Mouse (Mus musculus): Measurements from ENCODE around the gene Pelo. TPM values are rescaled to one million over a fixed set of nuclear protein-coding genes. Genes with fewer than 3 reads are reported as not detected.

Pelo gene
- polyA plus RNA-seq (2014; fragmentation: Nextera tagmentation; extraction: Ambion mirVana), result 7.6 and 9.4 TPM in 2 replicates

GRCm38 (mm10) chr13:115090069-115090976 is at the start of gene Pelo:
Pelo (minus strand) TSS chr13:115090186.
- Histone ChIP-seq H3K9ac (replicated peaks; ENCODE audit: low read length) (peak within 1 kb of the TSS; percentile 76), H3K4me1 (ENCODE audit: control insufficient read depth, insufficient read depth, low read length) (no peaks in the 10 kb centered on the region), H3K27ac (replicated peaks; ENCODE audit: low read depth, low read length) (peak within 1 kb of the TSS; percentile 52; the same call in 1 of the 2 replicates), H3K27me3 (ENCODE audit: control insufficient read depth, insufficient read depth, low read length) (no peaks in the 10 kb centered on the region), H3K9me3 (replicated peaks; ENCODE audit: control insufficient read depth, low read length) (no peaks in the 10 kb centered on the region), H3K4me3 (ENCODE audit: low read depth, low read length) (peak within 1 kb of the TSS; percentile 62), H3K36me3 (replicated peaks; ENCODE audit: control insufficient read depth, insufficient read depth, low read depth, low read length) (peaks cover 5% of the 10 kb centered on the region), H3K4me2 (ENCODE audit: low read depth, low read length) (peak within 1 kb of the TSS; percentile 91)
- DNase-seq (ENCODE audit: low spot score) (peak; percentile 93), ATAC-seq (replicated peaks; ENCODE audit: insufficient number of reproducible peaks, low FRiP score, low TSS enrichment, low read depth) (peak; percentile 94)
- WGBS, result under 1% methylated on average over 59 of the region's 60 CpGs

GRCm38 (mm10) chr13:115138513-115138912 is 48.5 kb upstream of the Pelo start:
- H3K4me2 ChIP-seq (ENCODE audit: low read depth, low read length), result no peak overlapping the region
- no peak for ATAC-seq (replicated peaks; ENCODE audit: insufficient number of reproducible peaks, low FRiP score, low TSS enrichment, low read depth)
- no peak overlapping the region for H3K27ac ChIP-seq (replicated peaks; ENCODE audit: low read depth, low read length)
- H3K9me3 ChIP-seq (replicated peaks; ENCODE audit: control insufficient read depth, low read length), result no peaks in the 10 kb centered on the region
- H3K4me1 ChIP-seq (ENCODE audit: control insufficient read depth, insufficient read depth, low read length), result no peaks in the 10 kb centered on the region
- no peak overlapping the region for H3K9ac ChIP-seq (replicated peaks; ENCODE audit: low read length)
- 88% methylated on average over 7 of the region's 7 CpGs for WGBS
- no peak overlapping the region for H3K4me3 ChIP-seq (ENCODE audit: low read depth, low read length)
- no peak for DNase-seq (ENCODE audit: low spot score)
- H3K27me3 ChIP-seq (ENCODE audit: control insufficient read depth, insufficient read depth, low read length), result no peaks in the 10 kb centered on the region
- H3K36me3 ChIP-seq (replicated peaks; ENCODE audit: control insufficient read depth, insufficient read depth, low read depth, low read length), result no peaks in the 10 kb centered on the region

- Histone ChIP-seq H3K9ac (replicated peaks; ENCODE audit: low read length) (no peak overlapping the region), H3K36me3 (replicated peaks; ENCODE audit: control insufficient read depth, insufficient read depth, low read depth, low read length) (no peaks in the 10 kb centered on the region), H3K4me1 (ENCODE audit: control insufficient read depth, insufficient read depth, low read length) (no peaks in the 10 kb centered on the region), H3K9me3 (replicated peaks; ENCODE audit: control insufficient read depth, low read length) (no peaks in the 10 kb centered on the region), H3K4me2 (ENCODE audit: low read depth, low read length) (no peak overlapping the region), H3K4me3 (ENCODE audit: low read depth, low read length) (no peak overlapping the region), H3K27me3 (ENCODE audit: control insufficient read depth, insufficient read depth, low read length) (no peaks in the 10 kb centered on the region), H3K27ac (replicated peaks; ENCODE audit: low read depth, low read length) (no peak overlapping the region)
- 90% methylated on average over 3 of the region's 3 CpGs for WGBS
- ATAC-seq (replicated peaks; ENCODE audit: insufficient number of reproducible peaks, low FRiP score, low TSS enrichment, low read depth) (no peak), DNase-seq (ENCODE audit: low spot score) (no peak)
Measured at GRCm38 (mm10) chr13:115136761-115137160, 46.8 kb upstream of the Pelo start.

- no peak overlapping the region for H3K9ac ChIP-seq (replicated peaks; ENCODE audit: low read length)
- no peak overlapping the region for H3K27ac ChIP-seq (replicated peaks; ENCODE audit: low read depth, low read length)
- DNase-seq (ENCODE audit: low spot score) (peak; percentile 43), ATAC-seq (replicated peaks; ENCODE audit: insufficient number of reproducible peaks, low FRiP score, low TSS enrichment, low read depth) (no peak)
- no peaks in the 10 kb centered on the region for H3K4me1 ChIP-seq (ENCODE audit: control insufficient read depth, insufficient read depth, low read length)
- no peak overlapping the region for H3K4me2 ChIP-seq (ENCODE audit: low read depth, low read length)
- no peaks in the 10 kb centered on the region for H3K9me3 ChIP-seq (replicated peaks; ENCODE audit: control insufficient read depth, low read length)
- no peak overlapping the region for H3K4me3 ChIP-seq (ENCODE audit: low read depth, low read length)
- WGBS, result 11% methylated on average over 5 of the region's 5 CpGs
- no peaks in the 10 kb centered on the region for H3K36me3 ChIP-seq (replicated peaks; ENCODE audit: control insufficient read depth, insufficient read depth, low read depth, low read length)
- no peaks in the 10 kb centered on the region for H3K27me3 ChIP-seq (ENCODE audit: control insufficient read depth, insufficient read depth, low read length)
Measured at GRCm38 (mm10) chr13:115132435-115132834, 42.4 kb upstream of the Pelo start.

- H3K4me3 ChIP-seq (ENCODE audit: low read depth, low read length), result no peak overlapping the region
- no peaks in the 10 kb centered on the region for H3K27me3 ChIP-seq (ENCODE audit: control insufficient read depth, insufficient read depth, low read length)
- H3K4me2 ChIP-seq (ENCODE audit: low read depth, low read length), result no peak overlapping the region
- no peaks in the 10 kb centered on the region for H3K4me1 ChIP-seq (ENCODE audit: control insufficient read depth, insufficient read depth, low read length)
- no peaks in the 10 kb centered on the region for H3K36me3 ChIP-seq (replicated peaks; ENCODE audit: control insufficient read depth, insufficient read depth, low read depth, low read length)
- WGBS, result 76% methylated on average over 3 of the region's 3 CpGs
- H3K9me3 ChIP-seq (replicated peaks; ENCODE audit: control insufficient read depth, low read length), result no peaks in the 10 kb centered on the region
- no peak overlapping the region for H3K27ac ChIP-seq (replicated peaks; ENCODE audit: low read depth, low read length)
- no peak for ATAC-seq (replicated peaks; ENCODE audit: insufficient number of reproducible peaks, low FRiP score, low TSS enrichment, low read depth)
- no peak overlapping the region for H3K9ac ChIP-seq (replicated peaks; ENCODE audit: low read length)
- DNase-seq (ENCODE audit: low spot score), result no peak
Measured at GRCm38 (mm10) chr13:115131381-115131780, 41.4 kb upstream of the Pelo start.

GRCm38 (mm10) chr13:115130035-115130434 is 40.0 kb upstream of the Pelo start:
- H3K9ac ChIP-seq (replicated peaks; ENCODE audit: low read length), result no peak overlapping the region
- no peak overlapping the region for H3K4me3 ChIP-seq (ENCODE audit: low read depth, low read length)
- WGBS, result 83% methylated on average over 2 of the region's 2 CpGs
- ATAC-seq (replicated peaks; ENCODE audit: insufficient number of reproducible peaks, low FRiP score, low TSS enrichment, low read depth) (no peak), DNase-seq (ENCODE audit: low spot score) (no peak)
- H3K4me2 ChIP-seq (ENCODE audit: low read depth, low read length), result no peak overlapping the region
- H3K4me1 ChIP-seq (ENCODE audit: control insufficient read depth, insufficient read depth, low read length), result no peaks in the 10 kb centered on the region
- H3K27ac ChIP-seq (replicated peaks; ENCODE audit: low read depth, low read length), result no peak overlapping the region
- H3K27me3 ChIP-seq (ENCODE audit: control insufficient read depth, insufficient read depth, low read length), result no peaks in the 10 kb centered on the region
- no peaks in the 10 kb centered on the region for H3K36me3 ChIP-seq (replicated peaks; ENCODE audit: control insufficient read depth, insufficient read depth, low read depth, low read length)
- H3K9me3 ChIP-seq (replicated peaks; ENCODE audit: control insufficient read depth, low read length), result no peaks in the 10 kb centered on the region

- no peak for ATAC-seq (replicated peaks; ENCODE audit: insufficient number of reproducible peaks, low FRiP score, low TSS enrichment, low read depth)
- no peak overlapping the region for H3K27ac ChIP-seq (replicated peaks; ENCODE audit: low read depth, low read length)
- no peaks in the 10 kb centered on the region for H3K4me1 ChIP-seq (ENCODE audit: control insufficient read depth, insufficient read depth, low read length)
- WGBS, result 90% methylated on average over 1 of the region's 1 CpGs
- no peaks in the 10 kb centered on the region for H3K27me3 ChIP-seq (ENCODE audit: control insufficient read depth, insufficient read depth, low read length)
- no peak overlapping the region for H3K4me3 ChIP-seq (ENCODE audit: low read depth, low read length)
- no peaks in the 10 kb centered on the region for H3K36me3 ChIP-seq (replicated peaks; ENCODE audit: control insufficient read depth, insufficient read depth, low read depth, low read length)
- no peak overlapping the region for H3K9ac ChIP-seq (replicated peaks; ENCODE audit: low read length)
- no peak overlapping the region for H3K4me2 ChIP-seq (ENCODE audit: low read depth, low read length)
- no peaks in the 10 kb centered on the region for H3K9me3 ChIP-seq (replicated peaks; ENCODE audit: control insufficient read depth, low read length)
- no peak for DNase-seq (ENCODE audit: low spot score)
Measured at GRCm38 (mm10) chr13:115127826-115128225, 37.8 kb upstream of the Pelo start.

- Histone ChIP-seq H3K9me3 (replicated peaks; ENCODE audit: control insufficient read depth, low read length) (no peaks in the 10 kb centered on the region), H3K4me2 (ENCODE audit: low read depth, low read length) (no peak overlapping the region), H3K27me3 (ENCODE audit: control insufficient read depth, insufficient read depth, low read length) (no peaks in the 10 kb centered on the region), H3K36me3 (replicated peaks; ENCODE audit: control insufficient read depth, insufficient read depth, low read depth, low read length) (no peaks in the 10 kb centered on the region), H3K4me3 (ENCODE audit: low read depth, low read length) (no peak overlapping the region), H3K27ac (replicated peaks; ENCODE audit: low read depth, low read length) (no peak overlapping the region), H3K9ac (replicated peaks; ENCODE audit: low read length) (no peak overlapping the region), H3K4me1 (ENCODE audit: control insufficient read depth, insufficient read depth, low read length) (no peaks in the 10 kb centered on the region)
- ATAC-seq (replicated peaks; ENCODE audit: insufficient number of reproducible peaks, low FRiP score, low TSS enrichment, low read depth) (no peak), DNase-seq (ENCODE audit: low spot score) (no peak)
- WGBS, result 96% methylated on average over 2 of the region's 2 CpGs
Measured at GRCm38 (mm10) chr13:115126534-115126933, 36.5 kb upstream of the Pelo start.

All from embryonic facial prominence, embryonic 11.5 days (tissue).